Mouse (Mus musculus) kidney, postnatal 25 days (tissue): ENCODE measurements at regions not wholly inside any gene's neighbourhood (a gene's known extent, or its start where the extent isn't known, plus 50 kb on each side); places are given as distances from the start of the nearest gene placed in this dataset.
A peak's percentile ranks its signal among the peaks of the same experiment; 100 is the strongest.
"Not testable (repeated sequence)": the region's sequence is repeated elsewhere in the genome, so short reads cannot be mapped to it uniquely, and the experiment has no call there.

ENCODE experiments used
- DNase-seq, 2 experiments: peaks; one replicate each; pipeline ENCODE4 v3.0.0; 2021; ENCODE audit warnings: mixed read lengths in 2 of 2

DNA sequence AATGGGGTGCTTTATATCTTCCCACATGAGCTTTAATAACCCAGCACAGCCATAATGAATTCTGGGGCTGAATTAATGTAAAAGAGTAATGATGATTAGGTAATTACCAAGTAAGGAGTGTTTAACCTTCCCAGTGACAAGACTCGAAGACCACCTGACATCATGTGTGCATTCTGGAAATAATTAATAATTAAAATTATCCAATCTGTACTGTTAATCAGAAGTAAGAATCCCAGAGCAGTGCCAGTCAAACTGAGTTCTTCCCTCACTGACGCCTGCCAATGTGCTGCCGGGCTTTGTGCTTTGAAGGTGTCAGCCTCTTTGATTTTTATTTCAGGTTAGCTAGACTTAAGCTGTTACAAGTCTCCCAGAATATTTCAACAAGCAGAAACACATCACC lies 183.0 kb upstream of the Plxna2 start:
- DNase-seq = no peak

DNA sequence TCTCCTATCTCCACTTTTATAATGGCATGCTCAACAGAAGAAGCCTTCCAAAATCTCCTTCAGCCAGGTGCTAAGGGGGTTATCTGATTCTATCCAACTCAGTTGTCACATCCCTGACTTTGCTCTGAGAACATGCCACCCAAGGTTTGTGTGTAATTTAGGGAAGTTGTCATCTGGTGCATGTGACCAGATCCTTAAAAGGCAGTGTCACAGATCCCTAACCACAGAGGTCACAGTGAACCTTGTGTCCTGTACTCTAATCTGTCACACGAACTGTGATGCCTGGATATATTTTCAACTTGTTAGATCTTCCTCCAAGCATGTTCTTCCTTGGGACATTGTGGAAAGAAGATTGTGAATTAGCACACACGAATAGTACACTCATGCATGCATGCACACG lies 189.4 kb upstream of the Plxna2 start:
- no peak for DNase-seq

DNA sequence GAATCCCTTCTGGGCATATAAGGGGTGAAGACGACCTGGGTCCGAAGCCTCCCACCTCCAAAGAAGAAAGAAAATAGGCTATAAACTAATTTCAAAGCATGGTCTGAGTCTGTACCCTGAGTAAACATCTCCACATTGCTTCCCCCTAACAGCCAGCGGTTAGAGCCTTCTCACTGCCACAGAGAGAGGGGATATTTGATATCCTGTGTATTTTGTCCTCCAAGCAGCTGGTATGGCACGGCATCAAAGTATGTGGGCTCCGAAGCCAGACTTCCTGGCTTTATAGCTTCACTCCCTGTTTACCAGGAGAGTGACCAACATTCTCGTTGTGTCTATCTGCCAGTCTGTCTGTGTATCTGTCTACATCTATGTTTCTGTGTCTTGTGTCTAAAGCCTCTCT lies 191.7 kb upstream of the Plxna2 start:
- no peak for DNase-seq

GRCm38 (mm10) chr1:194424201-194424600 lies 193.8 kb upstream of the Plxna2 start:
- no peak for DNase-seq

GRCm38 (mm10) chr1:194412193-194412592 lies 205.8 kb upstream of the Plxna2 start:
- DNase-seq = no peak

- DNase-seq = no peak
These were observed 206.2 kb upstream of the Plxna2 start for GRCm38 (mm10) chr1:194411788-194412187.

DNA sequence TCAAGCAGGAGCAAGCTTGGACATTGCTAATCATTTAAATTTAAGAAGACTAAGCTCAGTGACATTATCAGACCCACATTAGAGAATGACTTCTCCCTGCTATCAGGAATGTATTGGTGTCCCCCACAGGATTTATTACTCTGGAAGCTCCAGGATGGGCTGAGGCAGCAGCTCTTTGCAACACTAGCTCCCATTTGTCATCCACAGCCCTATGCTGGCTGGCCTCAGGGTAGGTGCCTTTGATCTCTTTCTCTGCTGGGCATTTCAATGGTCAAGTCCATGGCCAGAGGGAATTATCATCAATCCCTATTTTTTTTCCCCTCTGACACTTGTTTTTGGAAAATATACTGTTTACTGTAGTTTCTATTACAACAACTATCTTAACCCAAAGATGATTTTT lies 218.7 kb upstream of the Plxna2 start:
- no peak for DNase-seq

GRCm38 (mm10) chr1:194396754-194397460 lies 221.1 kb upstream of the Plxna2 start:
- DNase-seq = no peak

DNA sequence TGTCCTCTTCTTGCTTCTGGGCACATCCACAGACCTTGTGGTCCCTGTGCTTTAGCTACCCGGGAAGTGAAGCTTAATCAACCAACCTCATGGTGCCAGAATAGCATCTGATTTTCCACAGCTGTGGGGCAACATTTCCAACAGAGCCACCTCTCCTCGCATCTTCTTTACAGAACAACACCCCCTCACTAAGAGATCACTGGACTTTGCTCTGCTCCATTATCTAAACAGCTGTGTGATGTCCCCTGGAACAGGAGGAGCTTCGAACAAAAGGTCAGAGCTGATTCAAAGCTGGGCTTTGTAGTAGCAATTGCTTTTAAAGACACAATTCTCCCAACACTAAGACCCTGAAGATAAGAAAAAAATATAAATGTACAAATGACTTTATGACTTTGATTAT lies 224.3 kb upstream of the Plxna2 start:
- DNase-seq = no peak

GRCm38 (mm10) chr1:194390202-194390601 lies 227.8 kb upstream of the Plxna2 start:
- DNase-seq = no peak

- no peak for DNase-seq
These were observed 239.9 kb upstream of the Plxna2 start for GRCm38 (mm10) chr1:194378135-194378534.

DNA sequence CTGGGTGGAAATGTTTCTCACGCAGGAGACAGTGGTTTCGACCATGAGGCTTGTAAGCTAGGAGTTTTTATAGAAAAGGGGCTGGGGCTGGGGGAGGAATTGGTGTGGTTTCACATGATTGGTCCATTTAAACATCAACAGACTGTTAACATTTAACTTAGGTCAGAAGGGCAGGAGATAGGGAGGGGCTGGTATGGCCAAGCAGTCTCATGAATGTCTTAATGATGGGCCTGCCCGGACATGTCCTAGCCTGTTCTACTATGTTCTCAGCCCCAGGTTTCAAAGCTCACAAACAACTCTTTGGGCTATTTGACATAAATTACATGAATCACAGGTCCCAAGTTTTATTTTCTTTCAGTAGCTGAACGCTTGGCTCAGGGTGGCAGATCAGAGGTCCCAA lies 244.5 kb upstream of the Plxna2 start:
- DNase-seq = not testable (repeated sequence)

GRCm38 (mm10) chr1:194363917-194364316 lies 254.1 kb upstream of the Plxna2 start:
- no peak for DNase-seq

- no peak for DNase-seq
These were observed 254.8 kb upstream of the Plxna2 start for GRCm38 (mm10) chr1:194363129-194363768.

GRCm38 (mm10) chr1:194362298-194362697 lies 255.7 kb upstream of the Plxna2 start:
- no peak for DNase-seq

DNA sequence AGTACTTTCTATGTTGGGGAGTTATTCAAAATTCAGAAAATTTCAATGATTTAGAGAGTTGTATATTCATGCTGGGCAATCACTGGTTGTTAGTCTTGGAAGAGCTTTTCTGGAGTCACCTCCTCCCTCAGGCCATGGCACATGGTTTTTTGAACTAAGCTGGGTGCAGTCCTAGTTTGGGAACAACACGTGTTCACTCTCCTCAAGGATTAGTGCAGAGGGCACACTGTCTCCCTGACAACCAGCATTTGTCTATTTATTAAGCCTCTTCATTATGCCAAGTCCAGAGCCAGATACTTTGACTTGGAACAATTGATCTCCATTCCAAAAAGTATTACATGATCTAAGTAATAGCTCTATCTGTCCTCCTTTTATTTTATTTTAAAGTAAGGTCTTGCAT lies 256.7 kb upstream of the Plxna2 start:
- DNase-seq = peak; percentile 26 to 62

- DNase-seq = no peak
These were observed 263.5 kb upstream of the Plxna2 start for GRCm38 (mm10) chr1:194354332-194355120.

DNA sequence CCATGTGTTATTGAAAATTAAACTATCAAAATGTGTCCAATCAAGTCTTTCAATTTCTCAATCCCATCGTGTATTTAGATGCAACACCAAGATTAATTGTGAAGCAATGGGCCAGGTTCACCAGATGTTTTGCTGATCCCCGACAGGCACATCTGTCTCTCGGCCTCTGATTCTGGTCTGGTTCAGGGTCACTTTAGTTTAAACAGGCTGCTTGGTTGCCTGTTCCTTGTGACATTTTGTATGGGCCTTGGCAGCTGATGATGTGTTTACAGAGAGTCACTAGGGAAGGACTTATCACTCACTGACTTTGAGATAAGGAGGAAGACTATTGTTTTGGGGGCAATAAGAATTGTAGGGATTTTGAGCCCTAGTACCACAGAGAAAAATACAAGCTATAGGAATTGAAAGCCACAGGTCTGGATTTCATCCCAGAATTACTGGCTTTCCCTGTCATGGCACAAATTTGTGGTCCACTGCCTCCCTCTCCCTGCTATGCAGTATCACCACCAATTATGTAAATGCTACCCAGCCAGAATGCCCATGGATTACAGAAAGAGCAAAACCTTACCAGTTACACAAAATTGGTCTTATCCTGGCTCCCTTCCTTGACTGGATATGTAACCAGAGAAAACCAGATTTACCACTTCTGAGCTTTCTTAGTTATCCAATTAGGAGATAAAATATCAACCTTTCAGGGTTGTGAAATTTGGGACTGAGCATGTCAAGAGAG lies 272.5 kb upstream of the Plxna2 start:
- no peak for DNase-seq

GRCm38 (mm10) chr1:194342568-194342967 lies 275.4 kb upstream of the Plxna2 start:
- DNase-seq = no peak

DNA sequence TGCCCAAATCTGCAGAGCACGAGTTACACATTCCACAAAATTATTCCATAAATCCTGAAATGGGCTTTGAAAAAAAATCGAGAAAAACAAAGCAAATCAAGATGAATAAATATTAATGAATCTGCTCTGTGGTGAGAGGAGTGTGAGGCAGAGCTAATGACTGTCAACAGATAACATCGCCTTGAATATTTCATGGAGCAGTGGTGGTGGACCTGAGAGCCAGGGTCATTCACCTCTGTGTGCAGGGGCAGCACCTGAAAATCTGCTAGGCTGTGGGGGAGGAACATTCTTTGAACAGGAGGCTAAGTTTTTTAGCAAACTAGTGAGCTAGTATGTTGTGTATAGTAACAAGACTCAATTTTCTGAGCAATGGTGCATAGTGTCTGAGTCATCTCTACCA lies 276.3 kb upstream of the Plxna2 start:
- no peak for DNase-seq

GRCm38 (mm10) chr1:194334752-194335719 lies 283.0 kb upstream of the Plxna2 start:
- peak in 1 of 2 experiments; percentile 2 for DNase-seq

- no peak for DNase-seq
These were observed 285.4 kb upstream of the Plxna2 start for GRCm38 (mm10) chr1:194332639-194333038.
